Mouse (Mus musculus) intestine, embryonic 14.5 days (tissue): ENCODE measurements around the gene Vapa. TPM values are rescaled to one million over a fixed set of nuclear protein-coding genes. Genes with fewer than 3 reads are reported as not detected.

ENCODE experiments used
- polyA plus RNA-seq: library from polyadenylated mRNA; unstranded; fragments of >200 nt; fragmentation: Nextera tagmentation; extraction: Ambion mirVana; gene quantifications from 2 replicates; pipeline ENCODE4 v1.2.1, GENCODE M21; 2014

The Vapa gene
- polyA plus RNA-seq, 1 experiment from 2014 or later = 200 TPM

Other genes starting within 250 kb of the Vapa start
- not detected in 2 replicates for gene Tmem232, start 72.8 kb downstream of the Vapa start, polyA plus RNA-seq
- not detected in 2 replicates for gene Txndc2, start 28.6 kb upstream of the Vapa start, polyA plus RNA-seq
- gene Rab31, start 159.2 kb upstream of the Vapa start, polyA plus RNA-seq = 40.9 and 42.8 TPM in 2 replicates
- 45.3 and 48.0 TPM in 2 replicates for gene Ppp4r1, start 169.0 kb upstream of the Vapa start, polyA plus RNA-seq